Mouse (Mus musculus): ENCODE results near the gene Kctd6. TPM values are rescaled to one million over a fixed set of nuclear protein-coding genes. Genes with fewer than 3 reads are reported as not detected.

Kctd6 gene
- polyA plus RNA-seq, 2 experiments from 2014 or later = 3.2 to 4.5 TPM

GRCm38 (mm10) chr14:8214299-8215207 lies 613 bp downstream of the Kctd6 start:
- ATAC-seq = peak; percentile 38

GRCm38 (mm10) chr14:8215208-8215778 lies 1.4 kb downstream of the Kctd6 start:
- ATAC-seq = no peak

GRCm38 (mm10) chr14:8216100-8216499 lies 2.2 kb downstream of the Kctd6 start:
- no peak for ATAC-seq

GRCm38 (mm10) chr14:8218238-8218637 lies 4.3 kb downstream of the Kctd6 start:
- no peak for ATAC-seq

GRCm38 (mm10) chr14:8218730-8219380 lies 4.9 kb downstream of the Kctd6 start:
- no peak for ATAC-seq

GRCm38 (mm10) chr14:8219876-8220275 lies 5.9 kb downstream of the Kctd6 start:
- ATAC-seq = no peak

GRCm38 (mm10) chr14:8220306-8220705 lies 6.4 kb downstream of the Kctd6 start:
- peak; percentile 46 for ATAC-seq

GRCm38 (mm10) chr14:8220912-8221311 lies 7.0 kb downstream of the Kctd6 start:
- ATAC-seq = no peak

GRCm38 (mm10) chr14:8222561-8222960 lies 8.6 kb downstream of the Kctd6 start:
- ATAC-seq = no peak

GRCm38 (mm10) chr14:8223506-8224293 lies 9.8 kb downstream of the Kctd6 start:
- no peak for ATAC-seq

- no peak for ATAC-seq
Measured at GRCm38 (mm10) chr14:8224805-8225204, 10.9 kb downstream of the Kctd6 start.

- no peak for ATAC-seq
Measured at GRCm38 (mm10) chr14:8229367-8230019, 15.6 kb downstream of the Kctd6 start.

- no peak for ATAC-seq
Measured at GRCm38 (mm10) chr14:8232155-8232910, 18.4 kb downstream of the Kctd6 start.

- ATAC-seq = no peak
Measured at GRCm38 (mm10) chr14:8233252-8233651, 19.3 kb downstream of the Kctd6 start.

- no peak for ATAC-seq
Measured at GRCm38 (mm10) chr14:8241816-8242215, 27.9 kb downstream of the Kctd6 start.

- no peak for ATAC-seq
Measured at GRCm38 (mm10) chr14:8242388-8242920, 28.5 kb downstream of the Kctd6 start.

GRCm38 (mm10) chr14:8243136-8243888 lies 29.4 kb downstream of the Kctd6 start:
- ATAC-seq = no peak

GRCm38 (mm10) chr14:8244211-8244611 lies 30.3 kb downstream of the Kctd6 start:
- ATAC-seq = no peak

GRCm38 (mm10) chr14:8246878-8247277 lies 32.9 kb downstream of the Kctd6 start:
- ATAC-seq = no peak

GRCm38 (mm10) chr14:8249206-8249605 lies 35.3 kb downstream of the Kctd6 start:
- no peak for ATAC-seq

All from activated CD4-positive, CD25-positive, alpha-beta regulatory T cell, adult 4 months (primary cell).